Mouse (Mus musculus) limb, embryonic 15.5 days (tissue): ENCODE measurements around the gene Wdr25. TPM values are rescaled to one million over a fixed set of nuclear protein-coding genes. Genes with fewer than 3 reads are reported as not detected.

Experiments used
- ATAC-seq: fragments of 200-750 bp; cut with Nextera tagmentation; 2 replicates; pipeline ENCODE4 v1.8.0; 2017; ENCODE audit warnings: low read depth, moderate TSS enrichment; ENCODE audit not compliant: insufficient number of reproducible peaks, low FRiP score, low TSS enrichment
- H3K27ac ChIP-seq: fragments of 300-500 bp; sonication (generic); 2 replicates; pipeline ENCODE4 v1.5.1; 2015; ENCODE audit warnings: moderate library complexity, mild to moderate bottlenecking, inconsistent platforms
- H3K27me3 ChIP-seq: fragments of 300-500 bp; sonication (generic); 2 replicates; pipeline ENCODE4 v1.6.1; 2015; ENCODE audit warnings: inconsistent platforms
- H3K36me3 ChIP-seq: fragments of 300-500 bp; sonication (generic); 2 replicates; pipeline ENCODE4 v1.6.1; 2015; ENCODE audit warnings: inconsistent platforms
- H3K4me1 ChIP-seq: fragments of 300-500 bp; sonication (generic); 2 replicates; pipeline ENCODE4 v1.6.1; 2015; ENCODE audit warnings: inconsistent platforms
- H3K4me2 ChIP-seq: fragments of 300-500 bp; sonication (generic); 2 replicates; pipeline ENCODE4 v1.6.1; 2015; ENCODE audit warnings: mild to moderate bottlenecking, inconsistent platforms
- H3K4me3 ChIP-seq: fragments of 300-500 bp; sonication (generic); 2 replicates; pipeline ENCODE4 v1.5.1; 2015; ENCODE audit warnings: mild to moderate bottlenecking, inconsistent platforms
- H3K9ac ChIP-seq: fragments of 300-500 bp; sonication (generic); 2 replicates; pipeline ENCODE4 v1.6.1; 2015; ENCODE audit warnings: inconsistent platforms
- H3K9me3 ChIP-seq: fragments of 300-500 bp; sonication (generic); 2 replicates; pipeline ENCODE4 v1.6.1; 2016; ENCODE audit warnings: inconsistent platforms
- WGBS: fragments of 180-500 bp; shearing (Covaris S2); methylation state at CpG from one replicate; pipeline ENCODE4 v1.1.7; 2015; 5-methylcytosine and 5-hydroxymethylcytosine counted together
- polyA plus RNA-seq: library from polyadenylated mRNA; unstranded; fragments of >200 nt; fragmentation: Nextera tagmentation; extraction: Ambion mirVana; gene quantifications from 2 replicates; pipeline ENCODE4 v1.2.1, GENCODE M21; 2015

Wdr25 gene
- polyA plus RNA-seq, 1 experiment from 2014 or later: 7.8 TPM

- H3K36me3 ChIP-seq: no peaks in the 10 kb centered on the region
- ATAC-seq: no peak
- H3K4me2 ChIP-seq: no peak overlapping the region
- H3K27ac ChIP-seq: no peak overlapping the region
- H3K27me3 ChIP-seq: no peaks in the 10 kb centered on the region
- no peak overlapping the region for H3K4me3 ChIP-seq
- H3K4me1 ChIP-seq: no peaks in the 10 kb centered on the region
- 86% methylated on average over 2 of the region's 2 CpGs for WGBS
- H3K9me3 ChIP-seq: no peaks in the 10 kb centered on the region
- no peak overlapping the region for H3K9ac ChIP-seq
These were observed 181.4 kb downstream of the Wdr25 start for GRCm38 (mm10) chr12:109074777-109075285.

DNA sequence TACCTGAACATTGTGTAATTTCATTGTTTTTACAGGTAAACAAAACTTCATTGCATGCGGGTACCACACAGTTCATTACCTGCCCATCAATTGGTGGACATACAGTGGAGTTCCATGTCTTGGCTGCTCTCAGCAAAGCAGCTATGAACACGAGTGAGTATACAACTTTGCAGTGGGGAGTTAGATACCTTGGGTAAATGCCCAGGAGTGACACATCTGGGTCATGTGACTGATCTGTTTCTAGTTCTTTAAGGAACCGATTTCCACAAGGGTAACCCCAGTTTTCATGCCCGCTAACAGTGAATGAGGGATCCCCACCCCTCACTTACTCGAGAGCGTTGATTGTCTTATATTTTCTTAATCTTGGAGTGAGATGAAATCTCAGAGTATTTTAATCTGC lies 183.6 kb downstream of the Wdr25 start:
- ATAC-seq: no peak
- Histone ChIP-seq H3K27me3 (no peaks in the 10 kb centered on the region), H3K4me3 (no peak overlapping the region), H3K4me1 (no peaks in the 10 kb centered on the region), H3K9me3 (no peaks in the 10 kb centered on the region), H3K4me2 (no peak overlapping the region), H3K36me3 (no peaks in the 10 kb centered on the region), H3K27ac (no peak overlapping the region), H3K9ac (no peak overlapping the region)
- 82% methylated on average over 6 of the region's 6 CpGs for WGBS

Other genes starting within 250 kb of the Wdr25 start
- gene Degs2, start 191.3 kb upstream of the Wdr25 start, polyA plus RNA-seq: 1.2 and 1.3 TPM in 2 replicates
- gene Yy1, start 100.7 kb upstream of the Wdr25 start, polyA plus RNA-seq: 13.4 and 17.9 TPM in 2 replicates
- gene Slc25a29, start 57.7 kb upstream of the Wdr25 start, polyA plus RNA-seq: 10.3 and 10.9 TPM in 2 replicates
- gene Slc25a47, start 57.6 kb upstream of the Wdr25 start, polyA plus RNA-seq: 10.4 and 12.0 TPM in 2 replicates
- 61.7 and 63.9 TPM in 2 replicates for gene Wars, start 543 bp downstream of the Wdr25 start, polyA plus RNA-seq
- gene Begain, start 174.6 kb downstream of the Wdr25 start, polyA plus RNA-seq: 10.2 and 10.9 TPM in 2 replicates